27 mouse cellular contexts compared by ENCODE assay signal in the genomic region with DNA sequence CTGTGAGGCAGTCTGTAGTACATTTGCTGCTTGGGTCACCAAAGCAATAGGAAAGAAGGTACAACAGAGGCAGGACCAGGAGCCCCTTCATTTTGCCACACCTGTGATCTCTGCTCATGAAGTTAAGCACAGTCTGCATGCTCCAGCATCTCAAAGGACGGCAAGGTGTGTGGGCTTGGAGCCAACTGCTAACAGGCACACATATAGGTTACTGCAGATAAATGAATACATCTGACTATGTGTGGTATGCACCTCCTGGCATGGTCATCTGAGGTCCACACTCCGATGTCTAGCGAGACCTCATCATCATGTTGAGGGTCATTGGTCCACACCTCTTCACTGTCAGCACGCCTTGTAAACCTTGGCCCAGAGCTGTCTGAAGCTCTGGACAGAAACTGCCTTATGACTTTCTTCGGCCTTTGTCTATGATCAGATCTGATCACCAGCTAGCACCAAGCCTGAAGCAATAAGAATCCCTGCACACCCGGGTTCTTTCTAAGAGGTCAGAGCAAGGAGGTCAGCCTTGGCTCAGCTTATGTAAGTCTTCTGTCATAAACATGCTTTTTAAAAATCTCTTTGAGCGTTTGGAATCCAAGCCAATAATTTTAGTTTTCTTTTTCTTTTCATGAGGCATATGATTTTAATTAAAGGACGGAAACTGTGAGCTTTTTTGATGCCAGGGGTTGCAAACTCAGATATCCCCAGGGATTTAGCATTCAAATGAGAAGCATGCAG. TPM values are rescaled to one million over a fixed set of nuclear protein-coding genes. Genes with fewer than 3 reads are reported as not detected.
DNase-seq lines count a peak whose midpoint lies in the region; ATAC-seq and TF ChIP-seq lines count a peak whose summit lies in the region.
"Had no signal": no experiment of that assay in that cellular context is flagged by ENCODE, and none has a peak within 500 bp of the region (broad histone marks: within the 10 kb centered on the region; RNA-seq: fewer than 3 reads in every experiment).

No protein-coding gene starts in this region.

- peaks cover 9% of the 10 kb centered on the region for H3K79me2 ChIP-seq in CH12.LX (replicated peaks; ENCODE audit: control insufficient read depth, extremely low read depth, insufficient read depth, poor library complexity, severe bottlenecking)

- H3K9me3 ChIP-seq in CH12.LX (replicated peaks; ENCODE audit: low read length) = no peaks in the 10 kb centered on the region
- no peaks in the 10 kb centered on the region for H3K9me3 ChIP-seq in embryonic facial prominence, embryonic 13.5 days
- H3K9me3 ChIP-seq: forebrain, embryonic 15.5 days; G1E; heart, embryonic 13.5 days; neural tube, embryonic 15.5 days had no signal

- no peak overlapping the region for H3K4me3 ChIP-seq in CH12.LX (replicated peaks in 1 of 3; ENCODE audit: low read depth in 2 of 3, low read length in 2 of 3, poor library complexity in 1 of 3)
- no peak overlapping the region for H3K4me3 ChIP-seq in embryonic facial prominence, embryonic 13.5 days
- H3K4me3 ChIP-seq: erythroblast, embryonic 14.5 days; forebrain, embryonic 15.5 days; heart, embryonic 13.5 days; myocyte; neural tube, embryonic 15.5 days had no signal

- WGBS in embryonic facial prominence, embryonic 13.5 days = 47% methylated on average over 8 of the region's 8 CpGs

- peak; percentile 63 for DNase-seq in cerebellum, adult 9-10 months
- DNase-seq in cerebellum, postnatal 14 days = no peak
- peak; percentile 20 for DNase-seq in kidney, postnatal 14 days
- DNase-seq in kidney, adult 11 months = no peak
- peak; percentile 51 for DNase-seq in CH12.LX (ENCODE audit: extremely low read depth)
- DNase-seq in thymus, postnatal 36 days = no peak
- no peak for DNase-seq in embryo, embryonic 10.5 days (ENCODE audit: low spot score)
- DNase-seq: adrenal gland, adult 8-10 months; cerebellum, postnatal 25 days; gastrocnemius, postnatal 10 days; heart, adult 11 months; heart, postnatal 14 days; left cerebral cortex, postnatal 4 days; lung, adult 18-20 months; lung, postnatal 10 days; thymus, adult 18-20 months; thymus, postnatal 4 days had no signal

- H3K4me1 ChIP-seq in CH12.LX (ENCODE audit: control insufficient read depth in 1 of 2, insufficient read depth in 2 of 2) = peaks cover 16 to 38% of the 10 kb centered on the region in 2 experiments
- H3K4me1 ChIP-seq in embryonic facial prominence, embryonic 13.5 days = peaks cover 28% of the 10 kb centered on the region

- no peak for TF ChIP-seq EP300 in CH12.LX (IDR thresholded peaks at IDR 0.05; ENCODE audit: low read length)

- no peaks in the 10 kb centered on the region for H3K27me3 ChIP-seq in CH12.LX (replicated peaks)
- no peaks in the 10 kb centered on the region for H3K27me3 ChIP-seq in embryonic facial prominence, embryonic 13.5 days
- H3K27me3 ChIP-seq: forebrain, embryonic 15.5 days; heart, embryonic 13.5 days; neural tube, embryonic 15.5 days had no signal

- H3K9ac ChIP-seq in CH12.LX (ENCODE audit: insufficient read depth, low read depth) = no peak overlapping the region
- H3K9ac ChIP-seq in embryonic facial prominence, embryonic 13.5 days = no peak overlapping the region
- H3K9ac ChIP-seq: forebrain, embryonic 15.5 days; heart, embryonic 13.5 days; neural tube, embryonic 15.5 days had no signal

- TF ChIP-seq CTCF in CH12.LX (conservative IDR thresholded peaks at IDR 0.05 in 1 of 2, IDR thresholded peaks at IDR 0.05 in 1 of 2; ENCODE audit: low read depth in 2 of 2, low read length in 2 of 2) = no peak

- TF ChIP-seq RAD21 in CH12.LX (IDR thresholded peaks at IDR 0.05; ENCODE audit: low read depth, low read length) = no peak

- H3K27ac ChIP-seq in CH12.LX (ENCODE audit: insufficient read depth, low read depth) = no peak overlapping the region
- H3K27ac ChIP-seq in embryonic facial prominence, embryonic 13.5 days = peak overlapping the region; percentile 23
- H3K27ac ChIP-seq: forebrain, embryonic 15.5 days; heart, embryonic 13.5 days; hindbrain, postnatal 0 days; neural tube, embryonic 15.5 days had no signal

- dilution Hi-C loops in CH12.LX (cut with MboI; ENCODE audit: extremely low pct_ligation_motif_present, extremely low pct_unique_long_range_greater_than_20kb, low sequenced_read_pairs) = no loop called here

- no peak overlapping the region for H3K4me2 ChIP-seq in CH12.LX (ENCODE audit: insufficient read depth, low read depth, poor library complexity, severe bottlenecking)
- H3K4me2 ChIP-seq in embryonic facial prominence, embryonic 13.5 days = no peak overlapping the region
- H3K4me2 ChIP-seq: forebrain, embryonic 15.5 days; heart, embryonic 13.5 days; neural tube, embryonic 15.5 days had no signal

- ATAC-seq in embryonic facial prominence, embryonic 13.5 days (ENCODE audit: insufficient number of reproducible peaks, insufficient read depth, low FRiP score, low TSS enrichment, low read depth) = no peak
- ATAC-seq: forebrain, embryonic 15.5 days; hindbrain, postnatal 0 days; intestine, embryonic 16.5 days; midbrain, embryonic 16.5 days had no signal

- TF ChIP-seq POLR2A in CH12.LX (IDR thresholded peaks at IDR 0.05; ENCODE audit: low read depth, low read length) = no peak

- in situ Hi-C loops in CH12.LX (cut with MboI; ENCODE audit: low pct_ligation_motif_present, low pct_unique_long_range_greater_than_20kb, low sequenced_read_pairs) = no loop called here

- peaks cover 0 to 11% of the 10 kb centered on the region in 2 experiments for H3K36me3 ChIP-seq in CH12.LX (replicated peaks in 1 of 2; ENCODE audit: control insufficient read depth in 1 of 2, insufficient read depth in 1 of 2, low read length in 1 of 2)
- no peaks in the 10 kb centered on the region for H3K36me3 ChIP-seq in embryonic facial prominence, embryonic 13.5 days
- H3K36me3 ChIP-seq: forebrain, embryonic 15.5 days; heart, embryonic 13.5 days; neural tube, embryonic 15.5 days had no signal

TF ChIP-seq in CH12.LX, 34 proteins besides CTCF, POLR2A, EP300 and RAD21:
- TF ChIP-seq CHD2 (IDR thresholded peaks at IDR 0.05; ENCODE audit: low read length) = no peak
- no peak for TF ChIP-seq MYC (IDR thresholded peaks at IDR 0.05; ENCODE audit: low read depth, low read length)
- TF ChIP-seq GABPA (IDR thresholded peaks at IDR 0.05; ENCODE audit: insufficient replicate concordance, low read depth, low read length) = no peak
- TF ChIP-seq TBP (conservative IDR thresholded peaks at IDR 0.05; ENCODE audit: low read depth, low read length) = no peak
- TF ChIP-seq CHD1 (IDR thresholded peaks at IDR 0.05; ENCODE audit: low read depth, low read length) = no peak
- TF ChIP-seq MEF2A (IDR thresholded peaks at IDR 0.05; ENCODE audit: borderline replicate concordance, low read depth, low read length) = no peak

RNA-seq across cellular contexts. Expression of gene Fbxw11, which starts 3.8 kb away (rescaled TPM):
- total RNA-seq in CH12.LX (2012; rRNA removed) (55.9 and 58.5 TPM in 2 replicates), CH12.LX (2014; rRNA removed) (82.8 and 85.0 TPM in 2 replicates)
- 45.0 and 54.5 TPM in 2 replicates for polyA plus RNA-seq in CH12.LX (2012; ENCODE audit: insufficient read length, low read depth)
- polyA plus RNA-seq in embryonic facial prominence, embryonic 13.5 days (2015; fragmentation: Nextera tagmentation; extraction: Ambion mirVana) = 68.7 and 73.4 TPM in 2 replicates

Comparison
In these comparisons a context has a peak if more than half of its experiments do, and no peak if none do; other contexts are left out.
1. DNase-seq: peak in cerebellum, adult 9-10 months (single experiment), kidney, postnatal 14 days (single experiment) and CH12.LX (single experiment); none in cerebellum, postnatal 14 days (0 of 2), kidney, adult 11 months (single experiment), thymus, postnatal 36 days (0 of 2) and embryo, embryonic 10.5 days (single experiment).